Mouse (Mus musculus) spleen, postnatal 36 days (tissue): ENCODE measurements around the gene Ctsz.

ENCODE experiments used
- DNase-seq, 2 experiments: peaks; one replicate each; pipeline ENCODE4 v3.0.0; 2022; ENCODE audit warnings: low spot score in 2 of 2, mixed read lengths in 1 of 2

Gene Ctsz

GRCm38 (mm10) chr2:174438737-174439449 lies at the start of gene Ctsz:
Gene Ctsz (minus strand): TSS chr2:174439039.
- DNase-seq: peak; percentile 75 to 78

GRCm38 (mm10) chr2:174487005-174487404 lies 48.2 kb upstream of the Ctsz start:
- DNase-seq: no peak

GRCm38 (mm10) chr2:174478746-174479145 lies 39.9 kb upstream of the Ctsz start:
- no peak for DNase-seq

GRCm38 (mm10) chr2:174477543-174478319 lies 38.9 kb upstream of the Ctsz start:
- no peak for DNase-seq

- no peak for DNase-seq
These were observed 34.7 kb upstream of the Ctsz start for GRCm38 (mm10) chr2:174473550-174473927.

- DNase-seq: peak; percentile 100
These were observed 34.1 kb upstream of the Ctsz start, which contains the start of gene Prelid3b for GRCm38 (mm10) chr2:174472818-174473549. Gene Prelid3b (minus strand): TSS chr2:174473081.

- peak in 1 of 2 experiments; percentile 38 for DNase-seq
These were observed 33.6 kb upstream of the Ctsz start for GRCm38 (mm10) chr2:174472407-174472806.

- DNase-seq: no peak
These were observed 32.1 kb upstream of the Ctsz start for GRCm38 (mm10) chr2:174470786-174471405.

GRCm38 (mm10) chr2:174470333-174470732 lies 31.5 kb upstream of the Ctsz start:
- no peak for DNase-seq

GRCm38 (mm10) chr2:174463789-174464523 lies 25.1 kb upstream of the Ctsz start, which contains the start of gene Atp5e:
Gene Atp5e (minus strand): TSS chr2:174464105.
- DNase-seq: peak; percentile 95 to 97

- DNase-seq: no peak
These were observed 24.5 kb upstream of the Ctsz start for GRCm38 (mm10) chr2:174463370-174463769.

- no peak for DNase-seq
These were observed 20.5 kb upstream of the Ctsz start for GRCm38 (mm10) chr2:174459365-174459764.

GRCm38 (mm10) chr2:174453681-174454080 lies 14.8 kb upstream of the Ctsz start:
- peak; percentile 57 to 73 for DNase-seq

GRCm38 (mm10) chr2:174450353-174450752 lies 11.5 kb upstream of the Ctsz start, which contains the start of gene Tubb1:
Gene Tubb1 (plus strand): TSS chr2:174450695.
- DNase-seq: no peak

- no peak for DNase-seq
These were observed 9.6 kb upstream of the Ctsz start for GRCm38 (mm10) chr2:174448405-174448804.

GRCm38 (mm10) chr2:174446905-174447304 lies 8.1 kb upstream of the Ctsz start:
- no peak for DNase-seq

GRCm38 (mm10) chr2:174446492-174446891 lies 7.7 kb upstream of the Ctsz start:
- no peak for DNase-seq

- DNase-seq: no peak
These were observed 6.2 kb upstream of the Ctsz start for GRCm38 (mm10) chr2:174445018-174445417.

GRCm38 (mm10) chr2:174444359-174444758 lies 5.5 kb upstream of the Ctsz start:
- no peak for DNase-seq

- no peak for DNase-seq
These were observed 4.2 kb upstream of the Ctsz start for GRCm38 (mm10) chr2:174443046-174443445.

GRCm38 (mm10) chr2:174442460-174442859 lies 3.6 kb upstream of the Ctsz start:
- peak; percentile 21 to 28 for DNase-seq
